Mouse (Mus musculus): Measurements from ENCODE around the gene Ifi27. TPM values are rescaled to one million over a fixed set of nuclear protein-coding genes. Genes with fewer than 3 reads are reported as not detected.

The Ifi27 gene
- 309 TPM for polyA plus RNA-seq (2017; shearing (Covaris generic))

GRCm38 (mm10) chr12:103433986-103434731, at the start of gene Ifi27:
Gene Ifi27, plus strand, starts transcription at chr12:103434211.

GRCm38 (mm10) chr12:103388505-103389347, 45.3 kb upstream of the Ifi27 start, which contains the start of gene Otub2:
Gene Otub2, plus strand, starts transcription at chr12:103388682.

DNA sequence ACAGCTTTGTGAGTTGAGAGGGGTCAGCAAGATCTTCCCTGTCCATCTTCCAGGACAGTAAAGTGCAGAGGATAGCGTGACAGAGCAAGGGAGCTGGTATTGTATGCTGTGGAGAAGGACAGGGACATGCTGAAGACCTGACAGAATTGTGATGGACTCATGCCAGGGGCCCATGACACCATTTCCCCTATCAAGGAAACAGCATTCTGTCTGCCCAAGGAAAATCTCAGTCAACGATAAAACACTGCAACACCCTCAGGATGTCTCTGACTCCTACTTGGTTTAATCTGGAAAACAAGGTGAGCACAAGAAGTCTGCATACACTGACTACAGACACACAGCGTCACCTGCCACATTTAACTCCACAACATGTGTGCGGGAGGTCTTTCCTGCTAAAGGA, 26.3 kb upstream of the Ifi27 start, which contains the start of gene 9330161L09Rik:
9330161L09Rik (minus strand) TSS at position 101 of the 400 bp plus-strand sequence.

GRCm38 (mm10) chr12:103425729-103426470, 8.1 kb upstream of the Ifi27 start, which contains the start of gene Ddx24:
Gene Ddx24, minus strand, starts transcription at chr12:103425830.

GRCm38 (mm10) chr12:103443524-103443923, 9.5 kb downstream of the Ifi27 start, which contains the start of gene Ifi27l2a:
Gene Ifi27l2a, minus strand, starts transcription at chr12:103443680.

GRCm38 (mm10) chr12:103457140-103457539, 23.1 kb downstream of the Ifi27 start, which contains the start of gene Ifi27l2b:
Gene Ifi27l2b, minus strand, starts transcription at chr12:103457223.

Other genes with a start within 250 kb of the Ifi27 start
- not detected for gene Prima1, start 192.1 kb upstream of the Ifi27 start, polyA plus RNA-seq (2017; shearing (Covaris generic))
- not detected for gene Fam181a, start 123.2 kb upstream of the Ifi27 start, polyA plus RNA-seq (2017; shearing (Covaris generic))
- gene Asb2, start 78.2 kb upstream of the Ifi27 start, polyA plus RNA-seq (2017; shearing (Covaris generic)) = 8.8 TPM
- 3.0 TPM for gene Otub2, start 45.5 kb upstream of the Ifi27 start, polyA plus RNA-seq (2017; shearing (Covaris generic))
- 0.51 TPM for gene 9330161L09Rik, start 26.4 kb upstream of the Ifi27 start, polyA plus RNA-seq (2017; shearing (Covaris generic))
- gene Ddx24, start 8.4 kb upstream of the Ifi27 start, polyA plus RNA-seq (2017; shearing (Covaris generic)) = 202 TPM
- 204 TPM for gene Ifi27l2a, start 9.5 kb downstream of the Ifi27 start, polyA plus RNA-seq (2017; shearing (Covaris generic))
- 0.83 TPM for gene Ifi27l2b, start 23.0 kb downstream of the Ifi27 start, polyA plus RNA-seq (2017; shearing (Covaris generic))
- not detected for gene Ppp4r4, start 98.1 kb downstream of the Ifi27 start, polyA plus RNA-seq (2017; shearing (Covaris generic))
- not detected for gene Serpina10, start 197.2 kb downstream of the Ifi27 start, polyA plus RNA-seq (2017; shearing (Covaris generic))
- gene Serpina6, start 223.0 kb downstream of the Ifi27 start, polyA plus RNA-seq (2017; shearing (Covaris generic)) = not detected
- not detected for gene Serpina16, start 241.9 kb downstream of the Ifi27 start, polyA plus RNA-seq (2017; shearing (Covaris generic))

All from effector memory CD4-positive, alpha-beta T cell, adult 7 months (primary cell).